Mouse (Mus musculus) heart, adult 2 months (tissue): ENCODE measurements around the gene Drc1. TPM values are rescaled to one million over a fixed set of nuclear protein-coding genes. Genes with fewer than 3 reads are reported as not detected.
A peak's percentile ranks its signal among the peaks of the same experiment; 100 is the strongest.

Source experiments
- DNase-seq, 2 experiments: peaks; one replicate each; pipeline ENCODE4 v3.0.0; 2021
- H3K27ac ChIP-seq: fragments of 200-600 bp; 2 replicates; pipeline ENCODE4 v1.8.1; 2022
- H3K27me3 ChIP-seq: fragments of 200-500 bp; 2 replicates; pipeline ENCODE4 v1.6.1; 2012; ENCODE audit warnings: mild to moderate bottlenecking, low read length, inconsistent platforms, mixed read lengths; ENCODE audit not compliant: control insufficient read depth, insufficient read depth
- H3K36me3 ChIP-seq: fragments of 200-500 bp; 2 replicates; pipeline ENCODE4 v1.6.1; 2012; ENCODE audit warnings: low read length, inconsistent platforms; ENCODE audit not compliant: control insufficient read depth, insufficient read depth
- H3K4me1 ChIP-seq: fragments of 200-500 bp; 2 replicates; pipeline ENCODE4 v1.6.1; 2011; ENCODE audit warnings: low read length; ENCODE audit not compliant: control insufficient read depth, insufficient read depth
- H3K4me3 ChIP-seq: fragments of 200-600 bp; 2 replicates; pipeline ENCODE4 v1.8.1; 2022
- H3K79me2 ChIP-seq: fragments of 200-500 bp; replicated peaks from 2 replicates; pipeline ENCODE4 v1.6.1; 2012; ENCODE audit warnings: mild to moderate bottlenecking, inconsistent platforms, low read length, moderate library complexity, mixed read lengths; ENCODE audit not compliant: control insufficient read depth, insufficient read depth
- H3K9ac ChIP-seq: fragments of 200-500 bp; 2 replicates; pipeline ENCODE4 v1.6.1; 2012; ENCODE audit warnings: low read depth, mild to moderate bottlenecking, control low read depth, inconsistent platforms, low read length, mixed read lengths
- CTCF ChIP-seq: fragments of 200-600 bp; IDR thresholded peaks from 2 replicates; pipeline ENCODE4 v1.8.1; 2022; ENCODE audit warnings: antibody characterized with exemption, mild to moderate bottlenecking, moderate library complexity
- EP300 ChIP-seq: fragments of 200-500 bp; IDR thresholded peaks from 2 replicates; pipeline ENCODE4 v1.6.1; 2011; ENCODE audit warnings: low read depth, low read length, control low read depth; ENCODE audit not compliant: insufficient read depth
- POLR2A ChIP-seq: fragments of 200-500 bp; IDR thresholded peaks from 2 replicates; pipeline ENCODE4 v1.6.1; 2011; ENCODE audit warnings: mild to moderate bottlenecking, low read depth, low read length, control low read depth; ENCODE audit not compliant: insufficient read depth
- WGBS: fragments of 180-500 bp; shearing (Covaris S2); methylation state at CpG from one replicate; pipeline ENCODE4 v1.1.7; 2018; 5-methylcytosine and 5-hydroxymethylcytosine counted together
- intact Hi-C: fragments of 180-260 bp; cut with DNase I; formaldehyde crosslinking; loops from one replicate; pipeline ENCODE4 v1.15.1; 2025
- polyA plus RNA-seq: library from polyadenylated mRNA; depleted of rRNA; stranded (reverse); fragments of >200 nt; gene quantifications from 2 replicates; pipeline ENCODE4 v1.2.3, GENCODE M21; 2012
- total RNA-seq, 2 experiments: library from RNA; stranded (reverse); gene quantifications; 2 replicates each; pipeline ENCODE4 v1.2.3; 2021

The Drc1 gene
- total and polyA plus RNA-seq, 3 experiments, result 0.12 TPM; not detected in 2

DNA sequence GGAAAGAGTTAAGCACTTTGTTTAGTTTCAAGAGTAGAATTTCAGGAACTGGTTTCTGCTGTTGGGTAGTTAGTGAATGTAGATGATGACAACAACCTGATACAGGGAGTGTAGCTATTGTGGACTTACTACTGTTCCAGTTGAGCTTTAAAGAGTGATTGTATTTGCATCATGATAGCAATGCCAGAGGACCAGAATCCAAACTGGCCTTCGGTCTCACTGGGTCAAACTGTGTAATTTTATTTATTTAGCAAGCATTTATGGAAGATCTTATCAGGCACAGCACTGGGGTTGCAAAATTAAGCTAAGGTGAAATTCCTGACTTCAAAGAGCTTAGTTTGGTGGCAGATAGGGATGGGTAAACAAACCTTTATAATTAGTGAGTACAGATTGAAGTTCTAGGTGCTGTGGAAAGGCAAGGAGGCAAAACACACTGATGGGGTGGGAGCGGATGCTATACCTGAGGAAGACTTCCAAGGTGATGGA, 45.5 kb upstream of the Drc1 start:
- H3K79me2 ChIP-seq, result peaks cover 5% of the 10 kb centered on the region; the same call in 1 of the 2 replicates
- TF ChIP-seq EP300 (no peak), CTCF (no peak), POLR2A (no peak)
- intact Hi-C loops, result loop anchor here (10.0 kb wide), 1 partner anchor 399 kb away; no protein-coding TSS in a partner anchor
- peaks cover 2% of the 10 kb centered on the region; the same call in 1 of the 2 replicates for H3K36me3 ChIP-seq
- no peaks in the 10 kb centered on the region for H3K27me3 ChIP-seq
- no peak overlapping the region for H3K27ac ChIP-seq
- DNase-seq, result no peak
- peaks cover 5% of the 10 kb centered on the region for H3K4me1 ChIP-seq
- no peak overlapping the region for H3K4me3 ChIP-seq
- 90% methylated on average over 2 of the region's 2 CpGs for WGBS
- no peak overlapping the region for H3K9ac ChIP-seq

DNA sequence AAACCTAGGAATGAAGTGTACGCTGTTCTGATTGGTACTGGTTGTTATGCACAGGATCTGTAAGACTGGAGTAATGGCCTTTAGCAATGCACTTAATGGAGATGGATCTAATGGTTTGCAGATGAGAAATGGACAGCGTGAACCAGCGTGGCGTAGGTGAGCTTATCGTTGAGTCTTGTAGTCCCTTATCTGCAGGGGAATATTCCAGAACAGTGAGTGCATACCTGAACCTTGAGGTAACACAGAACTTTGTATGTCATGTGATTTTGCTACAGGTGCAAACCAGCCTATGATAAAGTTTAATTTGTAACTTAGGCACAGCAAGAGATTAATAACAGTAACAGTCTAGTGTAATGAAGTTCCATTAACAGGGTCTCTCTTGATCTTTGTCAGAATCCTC, 42.7 kb upstream of the Drc1 start:
- intact Hi-C loops, result loop anchor here (10.0 kb wide), 1 partner anchor 396 kb away; no protein-coding TSS in a partner anchor
- 89% methylated on average over 5 of the region's 5 CpGs for WGBS

DNA sequence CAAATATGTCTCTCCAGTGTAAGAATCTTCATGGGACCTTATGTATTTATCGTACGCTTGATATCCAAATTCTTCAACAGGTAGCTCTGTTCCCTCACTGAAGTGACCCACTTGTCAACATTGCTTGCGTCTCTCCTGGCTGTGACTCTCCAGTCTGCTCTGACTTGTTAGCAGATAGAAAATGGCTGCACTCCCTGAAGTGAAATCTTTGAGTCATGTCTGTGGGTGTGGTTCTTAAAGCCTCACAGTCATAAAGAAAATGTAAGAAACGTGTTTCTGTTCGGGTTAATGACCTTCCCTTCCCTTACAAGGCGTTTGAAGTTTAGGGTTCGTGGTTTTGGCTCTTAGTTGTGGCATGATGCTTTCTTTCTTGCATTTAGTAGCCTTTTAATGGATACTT, 40.6 kb upstream of the Drc1 start:
- Histone ChIP-seq H3K36me3 (no peaks in the 10 kb centered on the region), H3K4me3 (no peak overlapping the region), H3K4me1 (peaks cover 6% of the 10 kb centered on the region), H3K9ac (no peak overlapping the region), H3K79me2 (peaks cover 7% of the 10 kb centered on the region), H3K27me3 (no peaks in the 10 kb centered on the region), H3K27ac (no peak overlapping the region)
- TF ChIP-seq EP300 (no peak), POLR2A (no peak), CTCF (no peak)
- 77% methylated on average over 7 of the region's 7 CpGs for WGBS
- intact Hi-C loops, result no loop called here
- no peak for DNase-seq

More for the DNA sequence above, 42.7 kb upstream of the Drc1 start:
- H3K27ac ChIP-seq, result no peak overlapping the region
- no peaks in the 10 kb centered on the region for H3K27me3 ChIP-seq
- H3K36me3 ChIP-seq, result no peaks in the 10 kb centered on the region; the same call in 1 of the 2 replicates
- TF ChIP-seq EP300 (no peak), CTCF (no peak), POLR2A (no peak)
- peaks cover 2% of the 10 kb centered on the region for H3K4me1 ChIP-seq
- H3K79me2 ChIP-seq, result peaks cover 5% of the 10 kb centered on the region; the same call in 1 of the 2 replicates
- H3K4me3 ChIP-seq, result no peak overlapping the region
- DNase-seq, result no peak
- H3K9ac ChIP-seq, result no peak overlapping the region

DNA sequence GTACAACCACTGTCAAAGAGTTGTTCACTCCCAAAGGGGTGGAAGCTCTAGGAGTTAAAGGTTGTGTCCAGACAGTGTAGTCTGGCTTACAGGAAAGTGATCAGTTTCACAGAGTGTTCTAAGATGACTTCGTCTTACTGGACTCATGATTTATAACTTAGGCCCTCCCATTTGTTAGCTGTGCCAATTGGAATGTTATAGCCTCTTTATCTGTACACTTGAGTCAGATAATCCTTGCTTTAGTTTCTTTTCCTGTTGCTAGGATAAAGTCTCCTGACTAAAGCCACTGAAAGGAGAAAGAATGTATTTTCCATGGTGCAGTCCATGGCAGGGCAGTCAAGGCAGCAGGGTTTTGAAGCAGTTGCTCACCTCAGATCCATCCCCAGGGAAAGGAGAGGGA, 38.8 kb upstream of the Drc1 start:
- TF ChIP-seq EP300 (no peak), POLR2A (no peak), CTCF (no peak)
- H3K27me3 ChIP-seq, result no peaks in the 10 kb centered on the region
- H3K36me3 ChIP-seq, result no peaks in the 10 kb centered on the region
- peaks cover 6% of the 10 kb centered on the region for H3K4me1 ChIP-seq
- no peak overlapping the region for H3K4me3 ChIP-seq
- intact Hi-C loops, result no loop called here
- DNase-seq, result no peak
- H3K27ac ChIP-seq, result no peak overlapping the region
- peaks cover 6% of the 10 kb centered on the region for H3K79me2 ChIP-seq
- 9% methylated on average over 1 of the region's 1 CpGs for WGBS
- H3K9ac ChIP-seq, result no peak overlapping the region

DNA sequence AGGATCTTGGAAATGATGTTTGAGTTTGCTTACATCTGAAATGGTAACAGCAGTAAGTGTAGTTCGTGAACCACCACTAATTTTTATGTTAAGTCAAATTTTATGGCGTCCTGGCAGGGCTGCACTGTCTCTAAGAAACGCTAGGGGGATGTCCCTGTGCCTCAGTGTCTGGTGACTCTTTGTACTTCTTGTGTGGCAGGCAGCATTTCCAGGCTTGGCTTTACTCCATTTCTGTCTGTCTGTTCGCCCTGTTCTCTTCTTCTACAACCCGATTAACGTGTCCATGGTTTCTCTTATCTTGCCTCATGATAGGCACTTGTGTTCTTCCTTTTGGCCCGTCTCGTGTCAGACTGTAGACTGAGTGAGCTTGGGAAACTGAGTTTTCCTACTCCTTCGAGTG, 37.4 kb upstream of the Drc1 start:
- intact Hi-C loops, result no loop called here
- no peaks in the 10 kb centered on the region for H3K27me3 ChIP-seq
- no peak for DNase-seq
- peaks cover 3% of the 10 kb centered on the region for H3K79me2 ChIP-seq
- H3K36me3 ChIP-seq, result no peaks in the 10 kb centered on the region
- WGBS, result 32% methylated on average over 9 of the region's 9 CpGs
- no peak overlapping the region for H3K9ac ChIP-seq
- H3K27ac ChIP-seq, result no peak overlapping the region
- no peak for TF ChIP-seq EP300
- no peak for TF ChIP-seq POLR2A
- peak; percentile 67 for TF ChIP-seq CTCF
- no peak overlapping the region for H3K4me3 ChIP-seq
- peaks cover 6% of the 10 kb centered on the region for H3K4me1 ChIP-seq

DNA sequence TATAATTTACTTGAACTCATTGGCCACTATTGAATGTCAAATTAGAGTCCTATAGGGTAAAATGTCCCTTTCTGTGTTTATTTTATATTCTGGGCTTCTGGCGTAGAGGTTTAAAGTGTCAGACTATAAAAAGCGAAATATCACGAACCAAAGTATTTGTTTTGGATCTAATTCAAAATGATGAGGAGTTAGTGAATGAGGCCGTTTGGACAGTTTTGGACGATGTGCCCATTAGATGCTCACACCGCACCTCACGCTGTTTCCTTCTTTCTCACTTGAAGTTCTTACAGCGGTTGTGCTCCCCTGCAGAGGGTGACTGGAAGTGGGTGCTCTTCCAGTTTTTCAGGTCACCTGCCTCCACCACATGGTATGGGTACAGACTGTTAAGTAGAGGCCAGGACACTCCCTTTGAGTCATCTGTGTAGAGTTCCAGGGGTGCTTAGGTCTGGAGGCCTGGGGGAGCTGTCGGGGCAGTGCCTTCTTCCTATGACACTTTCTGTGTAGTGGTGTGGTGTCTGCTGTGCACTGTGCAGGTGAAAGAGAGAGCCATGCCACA, 35.2 kb upstream of the Drc1 start:
- no peak for DNase-seq
- Histone ChIP-seq H3K79me2 (peaks cover 3% of the 10 kb centered on the region), H3K4me1 (peaks cover 6% of the 10 kb centered on the region), H3K9ac (no peak overlapping the region), H3K36me3 (no peaks in the 10 kb centered on the region), H3K27ac (no peak overlapping the region), H3K4me3 (no peak overlapping the region), H3K27me3 (no peaks in the 10 kb centered on the region)
- intact Hi-C loops, result no loop called here
- 76% methylated on average over 9 of the region's 9 CpGs for WGBS
- TF ChIP-seq CTCF (no peak), EP300 (no peak), POLR2A (no peak)
